Mouse (Mus musculus): ENCODE measurements around the gene Coq10b.
"Not testable (repeated sequence)": the region's sequence is repeated elsewhere in the genome, so short reads cannot be mapped to it uniquely, and the experiment has no call there.

The Coq10b gene

GRCm38 (mm10) chr1:55055322-55056115, 2.9 kb downstream of the Coq10b start:
- DNase-seq (ENCODE audit: low read depth, low spot score) = peak; percentile 75

GRCm38 (mm10) chr1:55058383-55058782, 5.8 kb downstream of the Coq10b start:
- not testable (repeated sequence) for DNase-seq (ENCODE audit: low read depth, low spot score)

- no peak for DNase-seq (ENCODE audit: low read depth, low spot score)
Measured at GRCm38 (mm10) chr1:55061099-55061498, 8.5 kb downstream of the Coq10b start.

- DNase-seq (ENCODE audit: low read depth, low spot score) = no peak
Measured at GRCm38 (mm10) chr1:55061772-55062171, 9.2 kb downstream of the Coq10b start.

GRCm38 (mm10) chr1:55072328-55072727, 19.8 kb downstream of the Coq10b start:
- DNase-seq (ENCODE audit: low read depth, low spot score) = not testable (repeated sequence)

GRCm38 (mm10) chr1:55074757-55075156, 22.2 kb downstream of the Coq10b start:
- DNase-seq (ENCODE audit: low read depth, low spot score) = no peak

GRCm38 (mm10) chr1:55075652-55076394, 23.3 kb downstream of the Coq10b start:
- no peak for DNase-seq (ENCODE audit: low read depth, low spot score)

- DNase-seq (ENCODE audit: low read depth, low spot score) = no peak
Measured at GRCm38 (mm10) chr1:55076395-55076743, 23.8 kb downstream of the Coq10b start.

- DNase-seq (ENCODE audit: low read depth, low spot score) = no peak
Measured at GRCm38 (mm10) chr1:55076849-55077516, 24.4 kb downstream of the Coq10b start.

- no peak for DNase-seq (ENCODE audit: low read depth, low spot score)
Measured at GRCm38 (mm10) chr1:55079677-55080076, 27.1 kb downstream of the Coq10b start.

GRCm38 (mm10) chr1:55082106-55082505, 29.5 kb downstream of the Coq10b start:
- DNase-seq (ENCODE audit: low read depth, low spot score) = peak; percentile 55

GRCm38 (mm10) chr1:55085781-55086366, 33.3 kb downstream of the Coq10b start:
- DNase-seq (ENCODE audit: low read depth, low spot score) = no peak

GRCm38 (mm10) chr1:55086868-55087400, 34.4 kb downstream of the Coq10b start:
- DNase-seq (ENCODE audit: low read depth, low spot score) = peak; percentile 23

- no peak for DNase-seq (ENCODE audit: low read depth, low spot score)
Measured at GRCm38 (mm10) chr1:55087401-55087904, 34.9 kb downstream of the Coq10b start.

- DNase-seq (ENCODE audit: low read depth, low spot score) = peak; percentile 99
Measured at GRCm38 (mm10) chr1:55087932-55088610, 35.5 kb downstream of the Coq10b start, which contains the start of the genes Hspe1 and Hspd1. Gene Hspe1 (plus strand): TSS chr1:55088132. Gene Hspd1 (minus strand): TSS chr1:55088243.

GRCm38 (mm10) chr1:55088611-55089497, 36.3 kb downstream of the Coq10b start:
- no peak for DNase-seq (ENCODE audit: low read depth, low spot score)

GRCm38 (mm10) chr1:55089498-55090064, 37.0 kb downstream of the Coq10b start:
- DNase-seq (ENCODE audit: low read depth, low spot score) = no peak

GRCm38 (mm10) chr1:55092056-55092455, 39.5 kb downstream of the Coq10b start:
- no peak for DNase-seq (ENCODE audit: low read depth, low spot score)

- DNase-seq (ENCODE audit: low read depth, low spot score) = no peak
Measured at GRCm38 (mm10) chr1:55092469-55092868, 39.9 kb downstream of the Coq10b start.

Measured in A20 (cell line).